Mouse (Mus musculus) hindbrain, postnatal 0 days (tissue): Measurements from ENCODE around the gene Ube2cbp. TPM values are rescaled to one million over a fixed set of nuclear protein-coding genes. Genes with fewer than 3 reads are reported as not detected.

Source experiments
- ATAC-seq: fragments of 200-750 bp; cut with Nextera tagmentation; 2 replicates; pipeline ENCODE4 v1.8.0; 2017; ENCODE audit warnings: mild to moderate bottlenecking, moderate TSS enrichment, moderate library complexity
- DNase-seq: peaks from one replicate; pipeline ENCODE4 v3.0.0-alpha.2; 2015; ENCODE audit warnings: low spot score
- H3K27ac ChIP-seq: fragments of 300-500 bp; sonication (generic); 2 replicates; pipeline ENCODE4 v1.5.1; 2014; ENCODE audit warnings: mild to moderate bottlenecking
- H3K27me3 ChIP-seq: fragments of 300-500 bp; sonication (generic); 2 replicates; pipeline ENCODE4 v1.6.1; 2014; ENCODE audit warnings: low read length, mixed read lengths; ENCODE audit not compliant: insufficient read depth
- H3K36me3 ChIP-seq: fragments of 300-500 bp; sonication (generic); 2 replicates; pipeline ENCODE4 v1.6.1; 2014; ENCODE audit warnings: low read length, mixed read lengths; ENCODE audit not compliant: insufficient read depth
- H3K4me1 ChIP-seq: fragments of 300-500 bp; sonication (generic); 2 replicates; pipeline ENCODE4 v1.6.1; 2014; ENCODE audit warnings: antibody characterized with exemption, low read length, mixed read lengths; ENCODE audit not compliant: insufficient read depth
- H3K4me2 ChIP-seq: fragments of 300-500 bp; sonication (generic); 2 replicates; pipeline ENCODE4 v1.6.1; 2014; ENCODE audit warnings: low read depth, mild to moderate bottlenecking, low read length, moderate library complexity, mixed read lengths
- H3K4me3 ChIP-seq: fragments of 300-500 bp; sonication (generic); 2 replicates; pipeline ENCODE4 v1.5.1; 2014; ENCODE audit warnings: low read length
- H3K9ac ChIP-seq: fragments of 300-500 bp; sonication (generic); replicated peaks from 2 replicates; pipeline ENCODE4 v1.6.1; 2014; ENCODE audit warnings: mild to moderate bottlenecking, low read length, moderate library complexity, mixed read lengths
- H3K9me3 ChIP-seq: fragments of 300-500 bp; sonication (generic); 2 replicates; pipeline ENCODE4 v1.6.1; 2016; ENCODE audit warnings: low read length, mixed read lengths
- CTCF ChIP-seq: IDR thresholded peaks from 2 replicates; pipeline ENCODE4 v1.5.1; 2016; ENCODE audit warnings: antibody characterized with exemption, control low read depth, low read depth
- WGBS: fragments of 180-500 bp; shearing (Covaris S2); extraction: QIAGEN DNeasy Blood & Tissue Kit; methylation state at CpG from one replicate; pipeline ENCODE4 v1.1.7; 2014; 5-methylcytosine and 5-hydroxymethylcytosine counted together
- polyA plus RNA-seq: library from polyadenylated mRNA; unstranded; fragments of >200 nt; fragmentation: Nextera tagmentation; extraction: Ambion mirVana; gene quantifications from 2 replicates; pipeline ENCODE4 v1.2.1, GENCODE M21; 2015
- total RNA-seq: library from RNA; depleted of rRNA; stranded (reverse); fragments of >200 nt; gene quantifications from 2 replicates; pipeline ENCODE4 v1.2.3, GENCODE M21; 2014

Ube2cbp gene
- total and polyA plus RNA-seq, 2 experiments from 2014 or later = 6.3 to 7.4 TPM

GRCm38 (mm10) chr9:86355851-86356250, 108.9 kb downstream of the Ube2cbp start:
- no peak overlapping the region for H3K4me3 ChIP-seq
- WGBS = 83% methylated on average over 3 of the region's 3 CpGs
- no peaks in the 10 kb centered on the region; the same call in 1 of the 2 replicates for H3K4me1 ChIP-seq
- no peak for ATAC-seq
- H3K36me3 ChIP-seq = no peaks in the 10 kb centered on the region
- no peaks in the 10 kb centered on the region for H3K9me3 ChIP-seq
- H3K4me2 ChIP-seq = no peak overlapping the region
- H3K9ac ChIP-seq = no peak overlapping the region
- TF ChIP-seq CTCF = no peak
- DNase-seq = no peak
- no peak overlapping the region for H3K27ac ChIP-seq
- H3K27me3 ChIP-seq = no peaks in the 10 kb centered on the region

- TF ChIP-seq CTCF = no peak
- no peaks in the 10 kb centered on the region for H3K9me3 ChIP-seq
- H3K27me3 ChIP-seq = no peaks in the 10 kb centered on the region
- no peak overlapping the region for H3K27ac ChIP-seq
- WGBS = 39% methylated on average over 3 of the region's 3 CpGs
- no peak overlapping the region for H3K9ac ChIP-seq
- no peak overlapping the region for H3K4me3 ChIP-seq
- ATAC-seq (no peak), DNase-seq (no peak)
- no peaks in the 10 kb centered on the region for H3K36me3 ChIP-seq
- H3K4me1 ChIP-seq = no peaks in the 10 kb centered on the region
- H3K4me2 ChIP-seq = no peak overlapping the region
Observed at GRCm38 (mm10) chr9:86351491-86351890, 113.3 kb downstream of the Ube2cbp start.

GRCm38 (mm10) chr9:86336792-86337191, 128.0 kb downstream of the Ube2cbp start:
- Histone ChIP-seq H3K27ac (no peak overlapping the region), H3K36me3 (no peaks in the 10 kb centered on the region), H3K4me2 (no peak overlapping the region), H3K9me3 (no peaks in the 10 kb centered on the region), H3K9ac (no peak overlapping the region), H3K27me3 (no peaks in the 10 kb centered on the region), H3K4me1 (no peaks in the 10 kb centered on the region), H3K4me3 (no peak overlapping the region)
- ATAC-seq (no peak), DNase-seq (no peak)
- WGBS = 81% methylated on average over 2 of the region's 2 CpGs
- no peak for TF ChIP-seq CTCF

- ATAC-seq (no peak), DNase-seq (no peak)
- Histone ChIP-seq H3K27ac (no peak overlapping the region), H3K4me3 (no peak overlapping the region), H3K36me3 (no peaks in the 10 kb centered on the region), H3K4me2 (no peak overlapping the region), H3K4me1 (no peaks in the 10 kb centered on the region), H3K9ac (no peak overlapping the region), H3K27me3 (no peaks in the 10 kb centered on the region), H3K9me3 (no peaks in the 10 kb centered on the region)
- TF ChIP-seq CTCF = no peak
- 68% methylated on average over 3 of the region's 3 CpGs for WGBS
Observed at GRCm38 (mm10) chr9:86336361-86336760, 128.4 kb downstream of the Ube2cbp start.

- Histone ChIP-seq H3K27me3 (no peaks in the 10 kb centered on the region), H3K27ac (no peak overlapping the region), H3K4me2 (no peak overlapping the region), H3K9me3 (no peaks in the 10 kb centered on the region), H3K36me3 (no peaks in the 10 kb centered on the region), H3K4me1 (no peaks in the 10 kb centered on the region), H3K9ac (no peak overlapping the region), H3K4me3 (no peak overlapping the region)
- ATAC-seq (no peak), DNase-seq (no peak)
- 60% methylated on average over 4 of the region's 4 CpGs for WGBS
- TF ChIP-seq CTCF = no peak
Observed at GRCm38 (mm10) chr9:86335588-86335987, 129.2 kb downstream of the Ube2cbp start.

- Histone ChIP-seq H3K4me3 (no peak overlapping the region), H3K4me2 (no peak overlapping the region), H3K27ac (no peak overlapping the region), H3K27me3 (no peaks in the 10 kb centered on the region), H3K36me3 (no peaks in the 10 kb centered on the region), H3K4me1 (no peaks in the 10 kb centered on the region), H3K9me3 (no peaks in the 10 kb centered on the region), H3K9ac (no peak overlapping the region)
- 91% methylated on average over 5 of the region's 5 CpGs for WGBS
- DNase-seq (no peak), ATAC-seq (no peak)
- no peak for TF ChIP-seq CTCF
Observed at GRCm38 (mm10) chr9:86334357-86334756, 130.4 kb downstream of the Ube2cbp start.

- no peak for TF ChIP-seq CTCF
- H3K4me1 ChIP-seq = no peaks in the 10 kb centered on the region
- H3K36me3 ChIP-seq = no peaks in the 10 kb centered on the region
- no peak overlapping the region for H3K9ac ChIP-seq
- no peak for DNase-seq
- 52% methylated on average over 3 of the region's 3 CpGs for WGBS
- no peak for ATAC-seq
- no peak overlapping the region for H3K4me3 ChIP-seq
- H3K27ac ChIP-seq = no peak overlapping the region
- H3K27me3 ChIP-seq = no peaks in the 10 kb centered on the region
- no peak overlapping the region for H3K4me2 ChIP-seq
- no peaks in the 10 kb centered on the region for H3K9me3 ChIP-seq
Observed at GRCm38 (mm10) chr9:86330591-86330990, 134.2 kb downstream of the Ube2cbp start.
